Mouse (Mus musculus) lung, embryonic 16.5 days (tissue): ENCODE measurements around the gene Phox2b. TPM values are rescaled to one million over a fixed set of nuclear protein-coding genes. Genes with fewer than 3 reads are reported as not detected.

Experiments
- ATAC-seq: fragments of 200-750 bp; cut with Nextera tagmentation; 2 replicates; pipeline ENCODE4 v1.8.0; 2017; ENCODE audit warnings: low read depth, mild to moderate bottlenecking, moderate library complexity
- H3K27ac ChIP-seq: fragments of 300-500 bp; sonication (generic); 2 replicates; pipeline ENCODE4 v1.5.1; 2014; ENCODE audit warnings: mild to moderate bottlenecking, control low read depth, low read length
- H3K27me3 ChIP-seq: fragments of 300-500 bp; sonication (generic); 2 replicates; pipeline ENCODE4 v1.6.1; 2014; ENCODE audit warnings: low read depth, low read length, mixed read lengths; ENCODE audit not compliant: control insufficient read depth, insufficient read depth
- H3K36me3 ChIP-seq: fragments of 300-500 bp; sonication (generic); 2 replicates; pipeline ENCODE4 v1.6.1; 2014; ENCODE audit warnings: low read length; ENCODE audit not compliant: control insufficient read depth, insufficient read depth
- H3K4me1 ChIP-seq: fragments of 300-500 bp; sonication (generic); replicated peaks from 2 replicates; pipeline ENCODE4 v1.6.1; 2014; ENCODE audit warnings: low read length, mixed read lengths; ENCODE audit not compliant: control insufficient read depth, insufficient read depth
- H3K4me2 ChIP-seq: fragments of 300-500 bp; sonication (generic); 2 replicates; pipeline ENCODE4 v1.6.1; 2014; ENCODE audit warnings: low read depth, low read length, control low read depth
- H3K4me3 ChIP-seq: fragments of 300-500 bp; sonication (generic); 2 replicates; pipeline ENCODE4 v1.5.1; 2014; ENCODE audit warnings: mild to moderate bottlenecking, low read length, control low read depth
- H3K9ac ChIP-seq: fragments of 300-500 bp; sonication (generic); 2 replicates; pipeline ENCODE4 v1.6.1; 2014; ENCODE audit warnings: low read length, control low read depth
- H3K9me3 ChIP-seq: fragments of 300-500 bp; sonication (generic); 2 replicates; pipeline ENCODE4 v1.6.1; 2016; ENCODE audit warnings: low read length; ENCODE audit not compliant: control insufficient read depth
- WGBS: fragments of 180-500 bp; shearing (Covaris S2); extraction: QIAGEN DNeasy Blood & Tissue Kit; methylation state at CpG from one replicate; pipeline ENCODE4 v1.1.7; 2014; 5-methylcytosine and 5-hydroxymethylcytosine counted together
- polyA plus RNA-seq: library from polyadenylated mRNA; unstranded; fragments of >200 nt; fragmentation: Nextera tagmentation; extraction: Ambion mirVana; gene quantifications from 2 replicates; pipeline ENCODE4 v1.2.1, GENCODE M21; 2015

The Phox2b gene
- polyA plus RNA-seq = 0.75 and 0.99 TPM in 2 replicates

DNA sequence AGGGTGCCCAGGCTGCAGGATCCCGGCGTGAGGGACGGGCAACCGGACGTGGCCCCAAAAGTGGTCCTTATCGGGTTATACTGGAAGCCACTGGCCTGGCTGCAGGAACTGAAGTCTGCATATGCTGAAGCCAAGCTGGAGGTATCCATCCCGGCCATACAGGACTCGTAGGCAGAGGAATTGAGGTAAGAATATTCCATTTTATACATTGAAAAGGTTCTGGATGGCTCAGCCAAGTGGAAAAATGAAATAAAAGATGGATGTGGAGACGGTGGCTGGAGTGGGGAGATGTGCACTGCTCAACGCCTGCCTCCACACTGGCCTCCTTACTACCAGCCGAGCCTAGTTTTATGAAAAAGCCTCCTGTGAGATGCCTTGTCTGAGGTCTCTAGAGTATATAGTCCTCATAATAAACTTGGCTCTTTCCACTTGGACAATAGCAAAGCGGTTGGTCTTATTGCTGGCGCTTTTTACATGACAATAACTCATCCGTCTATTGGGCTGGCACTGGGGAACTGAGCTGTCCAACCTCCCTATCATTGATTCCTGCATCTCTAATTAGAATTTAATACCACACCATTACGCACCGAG, at the start of gene Phox2b:
Gene Phox2b (minus strand): TSS at position 569 of the 591 bp plus-strand sequence.
- no peak within 1 kb of the TSS for H3K4me3 ChIP-seq
- no peak for ATAC-seq
- H3K27me3 ChIP-seq = peaks cover 87% of the 10 kb centered on the region
- 4% methylated on average over 16 of the region's 16 CpGs for WGBS
- no peak within 1 kb of the TSS for H3K27ac ChIP-seq
- H3K4me2 ChIP-seq = no peak within 1 kb of the TSS
- H3K9ac ChIP-seq = no peak within 1 kb of the TSS
- no peaks in the 10 kb centered on the region for H3K36me3 ChIP-seq
- H3K9me3 ChIP-seq = no peaks in the 10 kb centered on the region
- peaks cover 5% of the 10 kb centered on the region for H3K4me1 ChIP-seq

DNA sequence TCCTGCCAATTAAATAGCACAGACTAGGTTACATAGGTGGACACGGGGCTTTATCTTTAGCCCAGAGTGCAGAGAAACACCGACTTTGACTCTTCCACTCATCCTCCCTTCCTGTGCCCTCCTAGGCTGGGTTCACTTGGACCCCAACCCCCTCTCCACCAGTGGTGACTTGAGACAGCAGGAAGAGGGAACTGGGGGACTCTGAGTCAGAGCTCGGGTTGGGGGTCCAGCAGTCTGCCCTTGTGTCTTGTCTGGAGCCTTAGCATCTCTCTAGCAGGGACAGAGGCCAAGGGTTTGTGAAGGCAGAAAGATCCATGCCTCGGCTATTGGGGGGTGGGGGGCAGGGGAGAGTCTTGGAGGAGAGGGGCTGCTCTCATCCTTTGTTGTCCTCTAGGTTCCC, 43.5 kb upstream of the Phox2b start:
- Histone ChIP-seq H3K9ac (no peak overlapping the region), H3K27me3 (no peaks in the 10 kb centered on the region), H3K9me3 (no peaks in the 10 kb centered on the region), H3K4me3 (no peak overlapping the region), H3K27ac (no peak overlapping the region), H3K4me2 (no peak overlapping the region), H3K4me1 (no peaks in the 10 kb centered on the region), H3K36me3 (no peaks in the 10 kb centered on the region)
- ATAC-seq = no peak
- 68% methylated on average over 4 of the region's 4 CpGs for whole genome bisulfite sequencing

DNA sequence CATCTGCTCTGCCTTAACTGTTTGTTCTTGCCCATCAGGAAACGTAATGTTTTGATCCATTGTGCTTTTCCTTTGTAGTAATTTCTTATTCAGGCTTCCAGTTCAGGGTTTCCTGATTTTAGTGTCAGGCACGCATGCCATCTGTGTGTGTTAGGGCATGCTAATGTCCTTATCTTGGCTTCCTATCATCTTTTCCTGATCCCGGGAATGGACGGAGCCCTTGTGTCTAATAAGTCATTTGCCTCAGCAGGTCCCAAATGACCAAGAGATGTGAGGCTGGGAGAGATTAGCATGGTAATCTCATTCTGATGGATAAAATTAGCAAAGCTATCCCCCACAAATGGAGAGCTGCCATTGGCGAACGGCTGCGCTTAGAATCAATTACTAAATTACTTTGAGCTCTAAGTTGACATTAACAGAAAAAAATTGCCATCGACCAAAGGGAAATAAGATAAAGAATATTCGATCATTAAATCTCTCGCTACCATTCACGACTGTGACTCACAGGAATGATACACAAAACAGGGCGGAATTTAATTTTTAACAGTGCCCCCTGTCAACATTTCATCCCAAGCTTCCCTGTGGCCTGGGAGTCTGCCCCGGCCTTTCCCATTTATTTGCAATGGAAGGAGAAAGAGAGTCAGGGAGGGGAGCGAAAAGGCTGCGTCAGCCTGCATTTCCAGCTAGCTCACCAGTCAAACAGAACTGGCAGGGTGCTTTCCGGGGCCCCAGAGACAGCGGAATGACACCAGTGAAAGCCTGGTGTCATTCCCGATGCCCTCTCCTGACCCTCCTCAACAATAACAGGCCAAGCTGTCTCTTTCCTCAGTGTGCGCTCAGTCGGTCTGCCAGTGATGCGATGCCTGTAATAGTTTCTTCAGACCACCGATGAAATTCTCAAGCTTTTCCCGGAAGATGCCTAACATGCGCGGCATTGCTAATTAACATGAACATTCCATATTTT, 40.2 kb upstream of the Phox2b start:
- Histone ChIP-seq H3K36me3 (no peaks in the 10 kb centered on the region), H3K4me3 (no peak overlapping the region), H3K9ac (no peak overlapping the region), H3K4me1 (0 out of 2 replicates have a peak, but pooled peaks cover 2% of the 10 kb centered on the region), H3K9me3 (no peaks in the 10 kb centered on the region), H3K4me2 (no peak overlapping the region), H3K27ac (no peak overlapping the region), H3K27me3 (no peaks in the 10 kb centered on the region)
- ATAC-seq = no peak
- WGBS = 56% methylated on average over 25 of the region's 25 CpGs

DNA sequence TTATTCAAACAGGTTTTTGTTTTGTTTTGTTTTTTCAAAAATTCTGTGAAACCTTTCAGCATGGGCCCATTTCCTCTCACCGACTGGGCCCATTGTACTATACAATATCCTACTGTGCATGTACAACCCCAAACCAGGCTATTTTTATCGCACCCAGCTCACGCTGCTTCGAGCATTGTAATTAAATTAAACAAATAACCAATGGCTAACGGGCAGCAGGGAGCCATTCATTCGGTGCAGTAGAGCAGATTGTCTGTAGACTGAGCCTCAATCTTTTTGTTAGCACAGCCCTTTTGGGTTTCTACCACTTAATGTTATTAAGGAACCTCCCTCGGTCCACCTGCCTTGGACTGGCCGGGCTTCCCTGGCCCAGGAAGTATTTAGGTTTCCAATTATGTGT, 39.5 kb upstream of the Phox2b start:
- H3K9me3 ChIP-seq = no peaks in the 10 kb centered on the region
- no peaks in the 10 kb centered on the region for H3K27me3 ChIP-seq
- 0 out of 2 replicates have a peak, but pooled peaks cover 2% of the 10 kb centered on the region for H3K4me1 ChIP-seq
- 57% methylated on average over 8 of the region's 8 CpGs for WGBS
- H3K27ac ChIP-seq = no peak overlapping the region
- H3K4me3 ChIP-seq = no peak overlapping the region
- no peak overlapping the region for H3K4me2 ChIP-seq
- no peak for ATAC-seq
- no peaks in the 10 kb centered on the region for H3K36me3 ChIP-seq
- H3K9ac ChIP-seq = no peak overlapping the region

GRCm38 (mm10) chr5:67134698-67135097, 35.6 kb upstream of the Phox2b start:
- WGBS = 24% methylated on average over 6 of the region's 6 CpGs
- no peak overlapping the region for H3K4me2 ChIP-seq
- no peak overlapping the region for H3K27ac ChIP-seq
- ATAC-seq = no peak
- H3K4me1 ChIP-seq = 0 out of 2 replicates have a peak, but pooled peaks cover 2% of the 10 kb centered on the region
- no peaks in the 10 kb centered on the region for H3K9me3 ChIP-seq
- H3K9ac ChIP-seq = no peak overlapping the region
- no peaks in the 10 kb centered on the region for H3K36me3 ChIP-seq
- no peak overlapping the region for H3K4me3 ChIP-seq
- H3K27me3 ChIP-seq = no peaks in the 10 kb centered on the region

GRCm38 (mm10) chr5:67131671-67132070, 32.6 kb upstream of the Phox2b start:
- Histone ChIP-seq H3K4me3 (no peak overlapping the region), H3K27me3 (no peaks in the 10 kb centered on the region), H3K36me3 (no peaks in the 10 kb centered on the region), H3K9me3 (no peaks in the 10 kb centered on the region), H3K4me2 (no peak overlapping the region), H3K27ac (no peak overlapping the region), H3K9ac (no peak overlapping the region), H3K4me1 (0 out of 2 replicates have a peak, but pooled peaks cover 2% of the 10 kb centered on the region)
- 57% methylated on average over 2 of the region's 2 CpGs for WGBS
- no peak for ATAC-seq

DNA sequence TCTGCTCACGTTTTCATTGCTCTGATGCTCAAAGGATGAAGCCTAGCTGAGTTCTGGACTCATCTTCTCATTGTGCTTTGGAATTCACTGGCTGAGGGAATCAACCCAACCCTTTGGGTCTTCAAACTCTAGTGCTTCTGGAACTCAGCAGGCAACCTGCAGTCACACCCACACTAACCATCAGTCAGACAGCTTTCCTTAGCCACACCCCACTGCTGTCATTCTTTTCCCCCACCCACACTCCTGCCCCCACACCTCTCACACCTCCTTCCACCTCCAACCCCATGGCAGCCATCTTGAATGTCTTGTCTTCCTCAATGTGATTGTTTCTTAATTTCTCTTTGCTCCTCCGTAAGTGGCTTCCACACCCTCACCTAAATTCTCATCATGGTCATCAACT, 7.2 kb upstream of the Phox2b start:
- ATAC-seq = no peak
- H3K9me3 ChIP-seq = no peaks in the 10 kb centered on the region
- no peaks in the 10 kb centered on the region for H3K4me1 ChIP-seq
- H3K4me2 ChIP-seq = no peak overlapping the region
- H3K27ac ChIP-seq = no peak overlapping the region
- no peaks in the 10 kb centered on the region for H3K36me3 ChIP-seq
- peaks cover 40% of the 10 kb centered on the region for H3K27me3 ChIP-seq
- H3K9ac ChIP-seq = no peak overlapping the region
- 78% methylated on average over 2 of the region's 2 CpGs for WGBS
- no peak overlapping the region for H3K4me3 ChIP-seq

GRCm38 (mm10) chr5:67103016-67103415, 3.9 kb upstream of the Phox2b start:
- H3K4me2 ChIP-seq = no peak overlapping the region
- H3K4me3 ChIP-seq = no peak overlapping the region
- H3K36me3 ChIP-seq = no peaks in the 10 kb centered on the region
- no peak for ATAC-seq
- WGBS = 4% methylated on average over 3 of the region's 3 CpGs
- no peaks in the 10 kb centered on the region for H3K9me3 ChIP-seq
- peaks cover 67% of the 10 kb centered on the region for H3K27me3 ChIP-seq
- no peak overlapping the region for H3K27ac ChIP-seq
- no peak overlapping the region for H3K9ac ChIP-seq
- no peaks in the 10 kb centered on the region for H3K4me1 ChIP-seq

DNA sequence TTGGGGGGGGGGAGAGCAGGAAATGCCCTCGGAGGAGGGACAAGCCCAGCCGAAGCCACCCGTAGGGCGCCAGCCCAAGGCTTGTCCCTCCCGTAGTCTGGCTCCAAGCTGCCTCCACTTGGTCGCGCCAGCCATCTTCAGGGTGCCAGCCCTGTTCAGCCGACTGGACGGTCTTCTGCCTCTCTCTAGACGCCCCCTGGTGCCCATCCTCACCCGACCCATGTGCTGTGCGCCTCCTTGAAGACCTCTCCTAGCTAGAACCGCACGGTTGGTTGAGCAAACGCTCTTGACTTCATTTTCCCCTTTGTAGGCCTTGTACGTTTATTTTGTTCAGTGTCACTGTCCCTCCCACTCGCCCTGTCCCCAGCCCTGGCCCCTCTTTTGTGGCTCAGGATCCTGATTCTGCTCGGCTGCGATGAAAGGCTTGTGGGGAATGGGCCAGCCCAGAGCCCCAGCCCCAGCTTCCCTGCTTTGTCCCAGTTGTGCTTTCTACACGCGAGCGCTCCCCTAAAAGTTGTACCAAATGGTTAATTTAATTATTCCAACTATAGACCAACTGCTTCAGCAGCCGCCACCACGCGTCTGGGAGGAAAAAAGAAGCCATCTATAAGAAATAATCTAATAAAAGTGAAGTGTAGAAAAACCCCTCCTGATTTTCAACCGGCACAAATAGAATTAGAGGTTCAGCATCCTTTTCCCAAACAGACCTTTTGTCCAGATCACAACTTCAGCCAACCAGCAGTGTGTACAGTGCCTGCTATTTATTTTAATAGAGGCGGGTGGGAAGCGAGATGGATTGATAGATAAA, 2.9 kb upstream of the Phox2b start:
- no peaks in the 10 kb centered on the region for H3K9me3 ChIP-seq
- 4% methylated on average over 28 of the region's 28 CpGs for WGBS
- H3K4me1 ChIP-seq = no peaks in the 10 kb centered on the region
- no peak overlapping the region for H3K27ac ChIP-seq
- no peak overlapping the region for H3K9ac ChIP-seq
- H3K4me2 ChIP-seq = no peak overlapping the region
- no peaks in the 10 kb centered on the region for H3K36me3 ChIP-seq
- H3K27me3 ChIP-seq = peaks cover 77% of the 10 kb centered on the region
- peak; percentile 41; the same call in 1 of the 2 replicates for ATAC-seq
- H3K4me3 ChIP-seq = no peak overlapping the region
